Mouse (Mus musculus): ENCODE data around the gene Efcab3.

DNA sequence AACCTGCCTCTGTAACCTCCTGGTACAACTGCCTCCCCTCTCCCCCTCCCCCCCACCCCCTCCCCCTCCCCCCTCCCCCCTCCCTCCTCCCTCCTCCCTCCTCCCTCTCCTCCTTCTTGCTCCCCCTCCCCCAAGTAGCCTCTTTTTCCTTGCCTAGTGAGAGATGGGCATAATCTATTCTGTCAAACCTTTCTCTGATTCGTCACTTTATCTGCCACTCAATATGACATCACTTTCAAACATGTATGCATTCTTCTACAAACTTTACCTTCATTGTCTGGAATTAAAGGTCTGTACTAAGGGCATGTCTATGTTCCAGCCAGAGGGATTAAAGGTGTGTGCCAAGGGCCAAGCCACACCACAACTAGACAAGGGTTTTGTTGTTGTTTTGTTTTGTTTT is 86.4 kb downstream of the Efcab3 start:
- TF ChIP-seq MYOD1 (IDR thresholded peaks at IDR 0.05; ENCODE audit: control insufficient read depth in 1 of 3, insufficient read length in 2 of 3, low read depth in 2 of 3) (no peak), SRF (IDR thresholded peaks at IDR 0.05; ENCODE audit: control insufficient read depth, insufficient read length, low read depth) (no peak)

Data from myocyte (in vitro differentiated cells).